Mouse (Mus musculus): Measurements from ENCODE around the gene Sumo3. TPM values are rescaled to one million over a fixed set of nuclear protein-coding genes. Genes with fewer than 3 reads are reported as not detected.

Gene Sumo3
- polyA plus RNA-seq, 1 experiment from 2014 or later = 271 TPM

DNA sequence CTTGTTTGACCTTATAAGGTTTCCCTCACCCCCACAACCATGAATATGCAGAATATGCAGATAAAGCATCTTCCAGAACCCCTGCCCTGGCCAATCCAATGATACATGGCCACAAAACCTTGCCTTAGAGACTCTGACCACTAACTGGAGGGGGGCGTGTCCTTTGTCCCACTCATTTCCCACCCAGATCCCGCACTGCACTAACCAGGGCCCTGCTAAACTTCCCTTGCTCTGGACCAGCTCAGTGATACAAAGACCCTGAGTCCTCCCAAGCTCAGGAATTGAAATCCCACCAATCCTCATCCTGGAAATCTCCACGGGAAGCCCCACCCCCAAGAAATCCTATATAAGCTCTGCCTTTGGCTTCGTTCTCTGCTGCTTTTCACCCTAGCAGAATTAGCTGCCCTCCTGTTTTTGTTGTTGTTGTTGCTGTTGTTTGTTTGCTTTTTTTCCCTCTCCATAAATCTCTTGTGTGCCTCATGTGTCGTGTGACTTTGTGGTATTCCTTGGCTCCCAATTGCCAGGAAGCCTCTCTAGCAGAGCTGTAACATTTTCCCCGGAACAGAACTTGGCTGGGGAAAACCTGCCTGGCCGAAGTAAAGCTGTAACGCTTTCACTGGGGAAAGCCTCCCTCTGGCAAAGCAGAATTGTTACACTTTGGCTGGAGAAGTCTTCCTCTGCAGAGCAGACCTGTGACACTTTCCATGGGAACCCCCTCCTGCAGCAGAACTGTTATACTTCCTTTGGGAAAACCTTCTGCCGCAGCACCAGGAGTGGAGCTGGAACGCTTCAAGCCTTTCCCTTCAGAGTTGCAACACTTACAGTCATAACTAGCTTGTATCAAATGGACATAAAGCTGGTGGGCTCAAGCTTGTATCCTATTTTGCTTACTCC, 25.6 kb upstream of the Sumo3 start:
- Histone ChIP-seq H3K9me3 (no peaks in the 10 kb centered on the region), H3K4me3 (no peak overlapping the region), H3K27me3 (no peaks in the 10 kb centered on the region), H3K4me1 (replicated peaks) (peaks cover 26% of the 10 kb centered on the region), H3K4me2 (peak overlapping the region; percentile 92), H3K9ac (no peak overlapping the region), H3K27ac (no peak overlapping the region), H3K36me3 (no peaks in the 10 kb centered on the region)
- 67% methylated on average over 10 of the region's 10 CpGs for WGBS
- no peak for ATAC-seq (ENCODE audit: low FRiP score)

DNA sequence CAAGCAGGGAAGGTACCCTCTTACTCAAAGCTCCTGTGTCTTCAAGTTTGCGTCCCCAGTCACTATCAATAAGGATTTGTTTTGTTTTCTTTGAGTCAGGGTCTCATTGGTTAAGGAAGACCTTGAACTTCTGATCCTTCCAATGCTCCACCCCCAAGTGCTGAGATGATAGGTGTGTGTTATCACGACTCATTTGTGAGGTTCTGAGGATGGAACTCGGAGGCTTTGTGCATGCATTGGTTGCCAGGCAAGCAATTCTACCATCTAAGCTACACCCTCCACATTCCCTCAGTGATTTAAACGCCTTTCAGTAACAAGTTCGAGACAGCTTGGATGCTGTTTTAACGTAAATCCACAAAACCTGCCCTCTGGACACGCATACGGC, 24.9 kb upstream of the Sumo3 start:
- Histone ChIP-seq H3K4me2 (peak overlapping the region; percentile 92), H3K4me1 (replicated peaks) (peaks cover 29% of the 10 kb centered on the region), H3K4me3 (peak overlapping the region; percentile 90), H3K9me3 (no peaks in the 10 kb centered on the region), H3K9ac (peak overlapping the region; percentile 79), H3K27me3 (no peaks in the 10 kb centered on the region), H3K36me3 (0 out of 2 replicates have a peak, but pooled peaks cover 3% of the 10 kb centered on the region), H3K27ac (peak overlapping the region; percentile 91)
- WGBS = 12% methylated on average over 8 of the region's 8 CpGs
- ATAC-seq (ENCODE audit: low FRiP score) = peak; percentile 34

DNA sequence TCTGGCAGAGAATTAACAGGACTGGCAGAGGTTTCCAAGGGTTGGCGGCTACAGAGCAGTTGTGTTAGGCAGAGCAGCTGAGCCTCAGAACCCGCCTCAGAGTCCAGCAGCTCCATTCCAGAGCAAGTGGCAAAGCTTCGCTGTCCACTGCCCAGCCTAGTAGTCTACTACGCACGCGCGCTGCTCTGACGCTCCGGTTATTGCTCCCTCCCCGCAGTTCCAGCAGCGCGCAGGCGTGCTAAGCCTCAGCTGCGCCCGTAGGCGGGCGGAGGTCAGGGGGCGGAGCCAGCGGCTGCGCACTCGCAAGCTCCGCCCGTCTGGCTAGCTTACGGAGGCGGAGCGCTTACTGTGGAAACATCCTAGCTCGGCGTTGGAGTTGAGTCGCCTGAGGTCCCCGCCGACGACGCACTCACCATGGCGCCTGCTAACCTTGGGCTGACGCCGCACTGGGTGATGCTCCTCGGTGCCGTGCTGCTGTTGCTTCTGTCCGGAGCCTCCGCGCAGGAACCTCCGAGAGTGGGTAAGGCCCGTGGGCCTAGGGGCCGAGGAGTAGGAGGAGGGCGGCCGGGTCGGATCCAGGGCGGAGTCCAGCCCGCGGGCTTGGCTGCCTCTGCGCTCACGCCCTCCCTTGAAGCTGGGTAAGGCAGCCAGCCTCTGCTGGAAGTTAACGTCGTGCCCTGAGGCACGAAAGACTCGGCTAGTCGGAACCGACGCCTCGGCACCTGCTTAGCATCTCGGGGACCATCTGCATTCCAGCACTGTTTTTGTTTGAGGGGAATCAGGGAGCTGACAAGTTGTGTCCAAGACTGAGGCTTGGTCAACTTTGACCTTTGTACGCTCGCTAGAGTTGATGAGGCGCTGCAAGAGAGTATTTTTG, 24.3 kb upstream of the Sumo3 start, which contains the start of gene Pttg1ip:
Gene Pttg1ip (plus strand): TSS at position 313 of the 877 bp plus-strand sequence.
- peak within 1 kb of the TSS; percentile 91 for H3K9ac ChIP-seq
- H3K4me3 ChIP-seq = peak within 1 kb of the TSS; percentile 90
- peaks cover 33% of the 10 kb centered on the region for H3K4me1 ChIP-seq (replicated peaks)
- peak within 1 kb of the TSS; percentile 92 for H3K4me2 ChIP-seq
- no peaks in the 10 kb centered on the region for H3K9me3 ChIP-seq
- peak; percentile 98 for ATAC-seq (ENCODE audit: low FRiP score)
- 0 out of 2 replicates have a peak, but pooled peaks cover 3% of the 10 kb centered on the region for H3K36me3 ChIP-seq
- no peaks in the 10 kb centered on the region for H3K27me3 ChIP-seq
- WGBS = under 1% methylated on average over 64 of the region's 64 CpGs
- peak within 1 kb of the TSS; percentile 92 for H3K27ac ChIP-seq

DNA sequence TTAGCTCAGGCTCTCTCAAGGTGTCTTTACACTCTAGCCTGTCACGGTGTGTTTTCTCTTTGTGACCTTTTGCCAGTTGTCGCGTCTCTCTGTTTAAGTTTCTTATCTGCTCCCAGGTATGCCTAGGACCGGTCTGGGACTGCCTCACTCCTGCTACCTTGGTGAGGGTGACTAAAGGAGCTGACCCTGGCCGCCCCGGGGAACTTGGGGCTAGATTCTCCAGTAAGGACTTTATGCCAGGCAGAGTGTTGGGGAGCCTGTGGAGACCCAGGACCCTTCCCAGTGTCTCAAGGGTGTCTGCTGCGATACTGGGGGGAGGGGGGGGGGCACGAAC, 23.6 kb upstream of the Sumo3 start:
- H3K27ac ChIP-seq = peak overlapping the region; percentile 92
- peak overlapping the region; percentile 92 for H3K4me2 ChIP-seq
- H3K9ac ChIP-seq = peak overlapping the region; percentile 91
- peaks cover 7% of the 10 kb centered on the region; the same call in 1 of the 2 replicates for H3K36me3 ChIP-seq
- WGBS = 11% methylated on average over 8 of the region's 8 CpGs
- ATAC-seq (ENCODE audit: low FRiP score) = peak; percentile 9
- peak overlapping the region; percentile 90 for H3K4me3 ChIP-seq
- H3K9me3 ChIP-seq = no peaks in the 10 kb centered on the region
- peaks cover 37% of the 10 kb centered on the region for H3K4me1 ChIP-seq (replicated peaks)
- no peaks in the 10 kb centered on the region for H3K27me3 ChIP-seq

DNA sequence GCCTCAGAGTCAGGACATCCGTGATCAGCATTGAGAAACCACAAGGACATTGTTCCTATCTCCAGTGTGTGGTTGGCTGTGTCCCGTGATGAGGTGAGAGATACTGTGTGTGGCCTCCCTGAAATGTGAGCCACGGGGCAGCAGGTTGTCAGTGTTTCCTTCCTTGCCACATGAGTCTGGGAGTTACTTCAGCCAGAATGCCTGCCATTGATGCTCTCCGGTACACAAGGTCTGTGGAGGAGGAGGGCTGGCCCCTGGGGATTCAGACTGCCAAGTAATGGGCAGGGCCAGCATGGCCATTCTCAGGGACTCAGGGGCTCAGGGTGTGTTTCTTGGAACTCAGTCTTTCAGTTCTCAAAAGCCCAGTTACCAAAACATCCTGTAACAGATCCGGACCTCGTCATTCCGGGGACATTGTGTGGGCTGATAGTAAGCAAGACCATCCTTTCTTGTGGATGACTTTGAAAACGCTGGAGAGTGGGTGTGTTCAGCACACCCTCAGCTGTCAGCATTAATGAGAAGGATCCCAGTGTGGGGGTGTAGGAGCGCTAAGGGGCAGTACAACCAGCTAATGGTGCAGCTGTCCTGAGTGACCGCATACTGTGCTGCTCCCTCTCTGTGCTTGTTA, 22.0 kb upstream of the Sumo3 start:
- Histone ChIP-seq H3K9me3 (no peaks in the 10 kb centered on the region), H3K27ac (no peak overlapping the region), H3K36me3 (peaks cover 21% of the 10 kb centered on the region), H3K9ac (peak overlapping the region; percentile 91; the same call in 1 of the 2 replicates), H3K4me2 (no peak overlapping the region), H3K4me3 (no peak overlapping the region), H3K27me3 (no peaks in the 10 kb centered on the region), H3K4me1 (replicated peaks) (peaks cover 42% of the 10 kb centered on the region)
- ATAC-seq (ENCODE audit: low FRiP score) = no peak
- 67% methylated on average over 10 of the region's 10 CpGs for WGBS

DNA sequence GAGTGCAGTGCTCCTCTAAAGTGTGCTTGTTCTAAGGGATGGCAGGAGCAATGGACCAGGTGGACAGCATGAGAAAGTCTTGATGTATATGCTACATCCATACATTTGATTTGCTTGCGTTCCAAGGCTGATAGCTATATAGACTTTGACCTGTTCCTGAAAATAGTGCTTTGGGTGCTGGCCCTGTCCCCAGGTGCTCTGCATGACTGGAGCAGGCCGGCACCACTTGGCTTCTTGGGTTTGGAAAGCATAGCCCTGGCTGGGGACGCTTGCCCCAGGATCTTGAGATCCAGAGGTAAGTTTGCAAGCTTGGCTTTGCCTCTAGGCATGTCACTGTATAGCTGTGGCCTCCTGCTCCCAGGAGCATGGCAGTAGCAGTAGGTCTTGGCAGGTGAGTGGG, 19.3 kb upstream of the Sumo3 start:
- WGBS = 95% methylated on average over 3 of the region's 3 CpGs
- Histone ChIP-seq H3K4me1 (replicated peaks) (peaks cover 51% of the 10 kb centered on the region), H3K36me3 (peaks cover 42% of the 10 kb centered on the region), H3K9ac (no peak overlapping the region), H3K27ac (no peak overlapping the region), H3K4me2 (no peak overlapping the region), H3K4me3 (no peak overlapping the region), H3K27me3 (no peaks in the 10 kb centered on the region), H3K9me3 (no peaks in the 10 kb centered on the region)
- no peak for ATAC-seq (ENCODE audit: low FRiP score)

GRCm38 (mm10) chr10:77587091-77587775, 18.7 kb upstream of the Sumo3 start:
- Histone ChIP-seq H3K27ac (no peak overlapping the region), H3K4me3 (no peak overlapping the region), H3K4me2 (no peak overlapping the region), H3K27me3 (no peaks in the 10 kb centered on the region), H3K36me3 (peaks cover 45% of the 10 kb centered on the region), H3K9ac (no peak overlapping the region), H3K4me1 (replicated peaks) (peaks cover 49% of the 10 kb centered on the region), H3K9me3 (no peaks in the 10 kb centered on the region)
- ATAC-seq (ENCODE audit: low FRiP score) = no peak
- WGBS = 94% methylated on average over 6 of the region's 6 CpGs

- WGBS = 92% methylated on average over 2 of the region's 2 CpGs
- Histone ChIP-seq H3K27me3 (no peaks in the 10 kb centered on the region), H3K36me3 (peaks cover 52% of the 10 kb centered on the region), H3K4me1 (replicated peaks) (peaks cover 41% of the 10 kb centered on the region), H3K27ac (no peak overlapping the region), H3K4me2 (no peak overlapping the region), H3K9ac (no peak overlapping the region), H3K9me3 (no peaks in the 10 kb centered on the region), H3K4me3 (no peak overlapping the region)
- ATAC-seq (ENCODE audit: low FRiP score) = no peak
These were observed 17.9 kb upstream of the Sumo3 start for GRCm38 (mm10) chr10:77588036-77588435.

- Histone ChIP-seq H3K27me3 (no peaks in the 10 kb centered on the region), H3K9ac (no peak overlapping the region), H3K36me3 (peaks cover 63% of the 10 kb centered on the region), H3K9me3 (no peaks in the 10 kb centered on the region), H3K4me2 (no peak overlapping the region), H3K27ac (peak overlapping the region; percentile 46), H3K4me3 (no peak overlapping the region), H3K4me1 (replicated peaks) (peaks cover 30% of the 10 kb centered on the region)
- ATAC-seq (ENCODE audit: low FRiP score) = no peak
- WGBS = 79% methylated on average over 7 of the region's 7 CpGs
These were observed 16.8 kb upstream of the Sumo3 start for GRCm38 (mm10) chr10:77589117-77589516.

- H3K4me3 ChIP-seq = no peak overlapping the region
- 0 out of 2 replicates have a peak, but pooled peaks have one; percentile 44 for ATAC-seq (ENCODE audit: low FRiP score)
These were observed 16.1 kb upstream of the Sumo3 start for GRCm38 (mm10) chr10:77589749-77590148.

DNA sequence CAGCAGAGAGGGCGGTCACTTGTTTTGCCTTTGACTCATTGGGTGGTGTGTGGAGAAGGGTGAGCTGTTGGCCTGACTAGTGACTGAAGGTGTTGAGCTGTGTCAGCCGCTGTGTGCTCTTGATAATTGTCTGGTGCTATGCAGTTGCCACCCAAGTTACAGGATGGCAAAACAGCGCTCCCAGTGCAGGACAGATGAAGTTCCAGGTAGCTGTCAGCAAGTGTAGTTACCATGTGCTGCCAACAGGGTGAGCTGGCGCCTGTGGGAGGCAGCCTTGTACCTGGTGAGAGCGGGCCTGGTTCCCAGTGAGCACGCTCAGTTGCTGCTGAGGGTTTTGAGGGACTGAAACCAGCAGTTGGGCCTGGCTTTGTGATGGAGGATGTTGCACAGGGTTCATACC, 15.1 kb upstream of the Sumo3 start:
- H3K36me3 ChIP-seq = peaks cover 77% of the 10 kb centered on the region
- ATAC-seq (ENCODE audit: low FRiP score) = no peak

More at GRCm38 (mm10) chr10:77589749-77590148, 16.1 kb upstream of the Sumo3 start:
- Histone ChIP-seq H3K27me3 (no peaks in the 10 kb centered on the region), H3K27ac (no peak overlapping the region), H3K9ac (no peak overlapping the region), H3K4me2 (0 out of 2 replicates have a peak overlapping the region, but pooled peaks have one; percentile 8), H3K36me3 (peaks cover 69% of the 10 kb centered on the region), H3K4me1 (replicated peaks) (peaks cover 30% of the 10 kb centered on the region), H3K9me3 (no peaks in the 10 kb centered on the region)
- 76% methylated on average over 8 of the region's 8 CpGs for WGBS

More for the DNA sequence above, 15.1 kb upstream of the Sumo3 start:
- peaks cover 27% of the 10 kb centered on the region for H3K4me1 ChIP-seq (replicated peaks)
- no peaks in the 10 kb centered on the region for H3K9me3 ChIP-seq
- H3K9ac ChIP-seq = no peak overlapping the region
- no peaks in the 10 kb centered on the region for H3K27me3 ChIP-seq
- WGBS = 40% methylated on average over 6 of the region's 6 CpGs
- no peak overlapping the region for H3K4me3 ChIP-seq
- no peak overlapping the region for H3K4me2 ChIP-seq
- H3K27ac ChIP-seq = no peak overlapping the region

Data from hindbrain, embryonic 13.5 days (tissue).